Mouse (Mus musculus) E14TG2a.4 (cell line): ENCODE measurements around the gene Ska2.
A peak's percentile ranks its signal among the peaks of the same experiment; 100 is the strongest.

Experiments
- CTCF ChIP-seq: conservative IDR thresholded peaks from 2 replicates; pipeline ENCODE4 v1.5.1; 2014; ENCODE audit warnings: low read length
- POU5F1 ChIP-seq: IDR thresholded peaks from 2 replicates; pipeline ENCODE4 v1.6.1; 2014; ENCODE audit warnings: low read length, borderline replicate concordance

GRCm38 (mm10) chr11:87073343-87073865 is 35.6 kb upstream of the Ska2 start:
- TF ChIP-seq CTCF (peak; percentile 16; the same call in 1 of the 2 replicates), POU5F1 (no peak)
